Mouse (Mus musculus): ENCODE measurements around the gene Tnrc6c.

- TF ChIP-seq CTCF (IDR thresholded peaks at IDR 0.05; ENCODE audit: extremely low read depth, insufficient read length, insufficient replicate concordance, low read depth, low read length) (no peak), POLR2A (IDR thresholded peaks at IDR 0.05; ENCODE audit: low read depth, low read length) (no peak)
Observed at GRCm38 (mm10) chr11:117727031-117727430, 72.9 kb downstream of the Tnrc6c start.

All from small intestine, adult 2 months (tissue).